Mouse (Mus musculus) megakaryocyte, embryonic 14.5 days (primary cell): ENCODE results near the gene Muc3. TPM values are rescaled to one million over a fixed set of nuclear protein-coding genes. Genes with fewer than 3 reads are reported as not detected.

Experiments used
- H3K27me3 ChIP-seq: replicated peaks from 2 replicates; pipeline ENCODE3; 2012; ENCODE audit warnings: inconsistent platforms
- H3K36me3 ChIP-seq: replicated peaks from 2 replicates; pipeline ENCODE3; 2012; ENCODE audit warnings: low read length, inconsistent platforms, mixed read lengths
- H3K4me1 ChIP-seq: 2 replicates; pipeline ENCODE4 v1.6.1; 2012; ENCODE audit warnings: inconsistent platforms
- H3K4me3 ChIP-seq: replicated peaks from 2 replicates; pipeline ENCODE3; 2012; ENCODE audit warnings: moderate library complexity, mild to moderate bottlenecking, inconsistent platforms
- H3K9me3 ChIP-seq: 2 replicates; pipeline ENCODE4 v1.6.1; 2012; ENCODE audit warnings: inconsistent platforms
- FLI1 ChIP-seq: IDR thresholded peaks from 2 replicates; pipeline ENCODE4 v1.6.1; 2012; ENCODE audit warnings: low read length, inconsistent platforms, mixed read lengths
- GATA1 ChIP-seq: IDR thresholded peaks from 3 replicates; pipeline ENCODE4 v1.6.1; 2012; ENCODE audit warnings: mixed read lengths, low read length, inconsistent platforms, borderline replicate concordance
- polyA plus RNA-seq: library from polyadenylated mRNA; stranded (reverse); fragments of >175 nt; gene quantifications from 2 replicates; pipeline ENCODE4 v1.2.3, GENCODE M21; 2012; ENCODE audit warnings: low replicate concordance; ENCODE audit not compliant: insufficient read depth

Gene Muc3
- polyA plus RNA-seq, 1 experiment, result not detected

DNA sequence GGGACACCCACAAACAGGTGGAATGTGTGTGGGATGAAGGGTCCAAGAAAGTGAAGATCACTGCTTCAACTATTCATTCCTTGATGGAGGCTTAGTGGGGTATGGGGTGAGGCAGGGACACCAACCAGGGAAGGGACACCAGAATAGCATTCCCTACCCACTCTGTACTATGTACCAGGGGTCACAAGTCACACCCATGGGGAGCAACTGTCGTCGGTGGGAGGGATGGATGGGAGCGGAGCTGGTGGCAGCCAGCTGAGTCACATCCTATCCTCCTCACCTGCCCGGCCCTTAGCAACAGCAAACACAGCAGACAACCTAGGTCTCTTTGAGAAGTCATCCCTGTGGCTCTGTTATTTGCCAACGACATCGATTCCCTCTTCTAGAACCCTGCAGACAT lies 18.4 kb upstream of the Muc3 start:
- TF ChIP-seq GATA1, result no peak
- no peak for TF ChIP-seq FLI1
- peaks cover 62% of the 10 kb centered on the region for H3K27me3 ChIP-seq

DNA sequence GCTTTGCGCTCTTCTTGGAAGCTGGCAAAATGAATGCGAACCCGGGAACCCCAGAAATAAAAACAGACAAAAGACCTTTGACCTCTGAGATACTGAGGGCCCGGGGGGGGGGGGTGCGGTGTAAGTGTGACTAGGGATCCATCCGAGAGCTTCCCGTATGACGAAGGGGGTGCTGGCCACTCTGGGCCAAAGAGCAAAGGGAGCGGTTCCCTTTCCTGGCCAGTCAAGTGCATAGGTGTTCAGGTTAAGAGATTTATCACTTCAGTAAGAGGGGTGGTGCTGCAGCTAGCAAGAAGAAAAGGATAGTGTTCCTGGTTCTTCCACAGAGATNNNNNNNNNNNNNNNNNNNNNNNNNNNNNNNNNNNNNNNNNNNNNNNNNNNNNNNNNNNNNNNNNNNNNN lies 16.9 kb upstream of the Muc3 start:
- Histone ChIP-seq H3K9me3 (no peaks in the 10 kb centered on the region), H3K4me1 (no peaks in the 10 kb centered on the region), H3K36me3 (no peaks in the 10 kb centered on the region), H3K27me3 (peaks cover 61% of the 10 kb centered on the region), H3K4me3 (no peak overlapping the region)
- TF ChIP-seq FLI1, result no peak
- no peak for TF ChIP-seq GATA1

More for the DNA sequence above, 18.4 kb upstream of the Muc3 start:
- Histone ChIP-seq H3K4me3 (no peak overlapping the region), H3K36me3 (no peaks in the 10 kb centered on the region), H3K9me3 (no peaks in the 10 kb centered on the region), H3K4me1 (no peaks in the 10 kb centered on the region)

DNA sequence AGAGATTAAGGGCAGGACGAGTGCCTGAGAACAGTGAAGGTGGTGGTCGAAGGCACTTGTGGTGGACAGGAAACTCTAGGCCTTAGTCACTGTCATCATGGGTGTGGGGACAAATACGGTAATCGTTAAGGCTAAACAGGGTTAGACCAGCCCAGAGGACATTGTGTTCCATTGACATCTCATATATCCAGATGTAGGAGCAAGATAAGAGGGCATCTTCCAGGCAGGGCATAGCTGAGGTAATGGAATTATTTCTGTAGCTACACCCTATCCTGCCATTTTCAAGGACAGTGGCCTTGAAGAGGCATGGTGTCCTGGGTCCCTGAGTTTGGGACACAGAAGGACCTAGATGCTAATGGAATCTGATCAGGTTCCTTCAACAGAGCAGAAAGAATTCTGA lies 12.7 kb upstream of the Muc3 start:
- Histone ChIP-seq H3K9me3 (peaks cover 14% of the 10 kb centered on the region), H3K36me3 (no peaks in the 10 kb centered on the region), H3K27me3 (peaks cover 33% of the 10 kb centered on the region), H3K4me3 (no peak overlapping the region), H3K4me1 (no peaks in the 10 kb centered on the region)
- TF ChIP-seq GATA1, result no peak

DNA sequence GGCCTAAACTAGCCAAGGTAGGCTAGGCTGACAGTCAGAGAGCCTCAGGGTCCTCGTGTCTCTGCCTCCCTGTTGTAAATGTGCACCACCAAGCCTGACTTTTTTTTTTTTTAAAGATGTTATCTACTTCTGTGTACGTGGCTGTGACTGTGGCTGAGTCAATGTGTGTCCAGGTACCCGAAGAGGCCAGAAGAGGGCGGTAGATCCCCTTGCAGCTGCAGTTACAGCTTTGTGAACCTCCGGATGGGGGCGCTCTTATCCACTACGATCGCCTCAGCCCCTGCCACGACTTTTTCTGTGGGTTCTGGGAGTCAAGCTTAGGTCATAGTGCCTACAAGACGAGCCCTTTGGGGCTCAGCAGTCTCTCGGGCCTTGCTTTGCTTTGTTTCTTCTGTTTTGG lies 10.3 kb upstream of the Muc3 start:
- Histone ChIP-seq H3K4me1 (no peaks in the 10 kb centered on the region), H3K9me3 (peaks cover 28% of the 10 kb centered on the region), H3K27me3 (peaks cover 27% of the 10 kb centered on the region), H3K4me3 (no peak overlapping the region), H3K36me3 (no peaks in the 10 kb centered on the region)
- TF ChIP-seq FLI1, result no peak
- TF ChIP-seq GATA1, result no peak

DNA sequence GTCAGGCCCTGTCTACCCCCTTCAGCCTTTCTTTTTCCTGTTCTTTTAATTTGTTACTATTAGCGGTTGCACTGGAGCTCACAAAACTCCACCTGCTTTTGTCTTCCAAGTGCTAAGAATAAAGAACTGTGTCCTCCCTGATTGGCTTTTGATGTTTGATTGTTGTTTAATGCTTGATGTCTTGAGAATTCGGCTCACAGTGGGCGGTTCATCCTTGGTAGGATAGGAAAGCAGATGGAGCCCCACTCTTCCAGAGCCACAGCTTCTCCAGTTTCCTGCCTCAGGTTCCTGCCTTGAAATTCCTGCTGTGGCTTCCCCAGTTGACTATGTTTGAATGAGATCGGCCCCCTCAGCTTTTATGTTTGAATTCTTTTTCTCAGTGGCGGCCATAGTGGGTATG lies 4.2 kb upstream of the Muc3 start:
- no peaks in the 10 kb centered on the region for H3K36me3 ChIP-seq
- H3K27me3 ChIP-seq, result peaks cover 3% of the 10 kb centered on the region
- TF ChIP-seq FLI1 (no peak), GATA1 (no peak)

DNA sequence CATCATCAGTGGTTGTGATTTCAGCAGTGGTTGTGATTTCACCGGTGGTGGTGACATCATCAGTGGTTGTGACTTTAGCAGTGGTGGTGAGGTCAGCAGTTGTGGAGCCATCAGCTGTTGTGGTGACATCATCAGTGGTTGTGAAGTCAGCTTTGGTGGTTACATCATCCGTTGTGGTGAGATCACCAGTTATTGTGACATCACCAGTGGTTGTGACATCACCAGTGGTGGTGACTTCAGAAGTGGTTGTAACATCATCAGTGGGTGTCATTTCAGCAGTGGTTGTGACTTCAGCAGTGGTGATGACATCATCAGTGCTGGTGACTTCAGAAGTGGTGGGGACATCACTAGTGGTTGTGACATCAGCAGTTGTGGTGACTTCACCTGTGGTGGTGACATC lies 3.5 kb upstream of the Muc3 start:
- H3K4me3 ChIP-seq, result peak overlapping the region; percentile 64

More for the DNA sequence above, 4.2 kb upstream of the Muc3 start:
- Histone ChIP-seq H3K9me3 (peaks cover 61% of the 10 kb centered on the region), H3K4me1 (no peaks in the 10 kb centered on the region), H3K4me3 (no peak overlapping the region)

DNA sequence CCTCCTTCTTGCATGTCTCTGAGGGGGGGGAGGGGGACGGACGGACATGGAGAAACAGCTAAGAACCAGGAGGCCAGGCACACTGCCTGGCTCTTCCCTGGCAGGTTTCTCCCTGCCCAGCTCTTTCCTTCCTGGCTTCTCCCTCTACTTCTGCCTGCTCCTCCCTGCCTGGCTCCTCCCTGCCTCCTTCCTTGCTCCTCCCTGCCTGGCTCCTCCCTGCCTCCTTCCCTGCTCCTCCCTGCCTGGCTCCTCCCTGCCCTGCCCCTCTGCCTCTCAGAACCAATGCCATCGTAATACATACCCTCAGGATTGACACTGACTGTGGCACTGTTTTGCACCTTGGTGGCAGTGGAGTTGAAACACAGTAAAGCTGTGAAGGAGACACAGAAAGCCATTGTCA lies 8.3 kb downstream of the Muc3 start:
- TF ChIP-seq FLI1 (no peak), GATA1 (no peak)
- H3K27me3 ChIP-seq, result peaks cover 34% of the 10 kb centered on the region

More for the DNA sequence above, 3.5 kb upstream of the Muc3 start:
- Histone ChIP-seq H3K27me3 (peaks cover 3% of the 10 kb centered on the region), H3K4me1 (no peaks in the 10 kb centered on the region), H3K9me3 (peaks cover 61% of the 10 kb centered on the region), H3K36me3 (no peaks in the 10 kb centered on the region)
- TF ChIP-seq GATA1 (no peak), FLI1 (no peak)

DNA sequence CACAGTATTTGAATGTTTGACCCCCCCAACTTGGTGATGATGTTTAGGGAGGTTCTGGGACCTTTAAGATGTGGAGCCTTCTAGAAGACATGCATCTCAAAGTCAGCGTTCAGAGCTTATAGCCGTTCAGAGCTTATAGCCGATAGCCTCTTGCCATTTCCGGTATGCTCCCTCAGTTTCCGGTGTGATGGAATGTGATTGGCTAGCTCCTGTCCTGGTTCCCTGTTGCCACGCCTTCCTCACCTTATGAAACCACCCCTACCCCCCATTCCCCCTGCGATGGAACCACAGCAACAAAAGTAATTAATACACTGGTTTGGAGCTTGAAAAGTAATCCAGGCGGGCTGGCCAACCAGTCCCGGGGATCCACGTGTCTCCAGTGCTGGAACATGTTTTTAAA lies 10.1 kb downstream of the Muc3 start:
- Histone ChIP-seq H3K4me1 (peaks cover 6% of the 10 kb centered on the region; the same call in 1 of the 2 replicates), H3K9me3 (peaks cover 10% of the 10 kb centered on the region), H3K27me3 (peaks cover 33% of the 10 kb centered on the region), H3K36me3 (no peaks in the 10 kb centered on the region), H3K4me3 (no peak overlapping the region)
- TF ChIP-seq GATA1 (no peak), FLI1 (no peak)

More for the DNA sequence above, 8.3 kb downstream of the Muc3 start:
- no peak overlapping the region for H3K4me3 ChIP-seq
- no peaks in the 10 kb centered on the region for H3K36me3 ChIP-seq
- peaks cover 6% of the 10 kb centered on the region for H3K9me3 ChIP-seq
- H3K4me1 ChIP-seq, result peaks cover 6% of the 10 kb centered on the region; the same call in 1 of the 2 replicates

DNA sequence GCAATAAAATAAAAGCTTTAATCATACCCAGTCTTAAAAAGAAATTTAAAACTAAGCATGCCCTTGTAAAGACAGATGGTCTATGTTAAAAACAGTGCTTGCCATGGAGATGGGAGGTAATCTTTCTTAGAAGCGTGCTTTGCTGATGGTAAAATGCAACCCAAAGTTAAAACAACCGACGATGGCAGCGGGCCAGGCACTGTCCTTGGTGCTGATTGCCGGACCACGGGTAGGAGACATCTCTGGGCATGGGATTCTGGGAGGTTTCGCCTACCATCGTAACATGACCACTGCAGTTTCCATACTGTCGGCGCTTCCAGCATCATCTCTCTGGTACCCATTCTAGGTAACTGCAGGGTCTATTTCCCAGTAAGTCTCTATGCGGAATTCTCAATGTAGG lies 14.2 kb downstream of the Muc3 start:
- Histone ChIP-seq H3K4me1 (peaks cover 2% of the 10 kb centered on the region; the same call in 1 of the 2 replicates), H3K36me3 (no peaks in the 10 kb centered on the region), H3K27me3 (peaks cover 29% of the 10 kb centered on the region), H3K4me3 (no peak overlapping the region), H3K9me3 (peaks cover 14% of the 10 kb centered on the region)
- TF ChIP-seq FLI1 (no peak), GATA1 (no peak)

DNA sequence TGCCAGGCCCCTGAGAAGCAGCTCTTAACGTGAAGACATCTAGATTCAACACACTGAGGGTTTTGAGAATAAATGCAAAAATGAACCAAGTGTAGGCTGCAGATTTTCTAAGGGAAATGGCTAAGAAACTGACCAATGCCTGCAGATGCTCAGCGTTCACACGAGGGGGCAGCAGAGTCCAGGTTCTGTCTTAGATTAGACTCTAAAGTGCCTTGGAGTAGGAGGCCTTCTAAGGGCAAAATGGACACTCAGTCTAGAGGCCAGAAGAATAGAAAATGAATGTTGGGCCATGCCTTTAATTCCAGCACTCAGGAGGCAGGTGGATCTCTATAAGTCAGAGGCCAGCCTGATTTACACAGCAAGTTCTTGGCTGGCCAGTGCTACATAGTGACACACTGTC lies 17.6 kb downstream of the Muc3 start:
- peaks cover 2% of the 10 kb centered on the region; the same call in 1 of the 2 replicates for H3K4me1 ChIP-seq
- H3K27me3 ChIP-seq, result peaks cover 41% of the 10 kb centered on the region
- H3K4me3 ChIP-seq, result no peak overlapping the region
- TF ChIP-seq GATA1 (no peak), FLI1 (no peak)
- H3K9me3 ChIP-seq, result peaks cover 14% of the 10 kb centered on the region
- H3K36me3 ChIP-seq, result no peaks in the 10 kb centered on the region

DNA sequence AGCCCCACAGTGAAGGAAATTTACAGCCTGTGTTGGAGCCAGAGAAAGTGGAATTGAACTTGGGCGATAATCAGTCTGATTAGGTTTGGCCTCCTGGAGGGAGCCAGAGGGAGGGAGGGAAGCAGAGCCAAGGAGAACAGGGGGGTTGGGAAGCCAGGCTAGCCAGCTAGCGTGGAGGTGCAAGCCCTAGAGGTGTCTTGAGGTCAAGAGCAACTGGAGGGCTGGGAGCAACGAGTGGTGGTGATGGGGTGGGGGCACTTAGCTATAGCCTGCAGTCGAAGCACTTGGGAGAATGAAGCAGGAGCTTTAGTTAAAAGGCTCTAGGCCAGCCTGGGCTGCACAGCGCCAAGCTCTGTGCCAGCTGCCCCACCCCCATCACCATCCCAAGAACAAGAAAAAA lies 19.8 kb downstream of the Muc3 start:
- H3K36me3 ChIP-seq, result no peaks in the 10 kb centered on the region
- TF ChIP-seq GATA1, result no peak
- no peak for TF ChIP-seq FLI1
- peaks cover 52% of the 10 kb centered on the region for H3K27me3 ChIP-seq
- H3K4me1 ChIP-seq, result peaks cover 2% of the 10 kb centered on the region; the same call in 1 of the 2 replicates
- peaks cover 17% of the 10 kb centered on the region for H3K9me3 ChIP-seq
- H3K4me3 ChIP-seq, result no peak overlapping the region
